Mouse (Mus musculus): ENCODE measurements at regions not wholly inside any gene's neighbourhood (a gene's known extent, or its start where the extent isn't known, plus 50 kb on each side); places are given as distances from the start of the nearest gene placed in this dataset.

DNA sequence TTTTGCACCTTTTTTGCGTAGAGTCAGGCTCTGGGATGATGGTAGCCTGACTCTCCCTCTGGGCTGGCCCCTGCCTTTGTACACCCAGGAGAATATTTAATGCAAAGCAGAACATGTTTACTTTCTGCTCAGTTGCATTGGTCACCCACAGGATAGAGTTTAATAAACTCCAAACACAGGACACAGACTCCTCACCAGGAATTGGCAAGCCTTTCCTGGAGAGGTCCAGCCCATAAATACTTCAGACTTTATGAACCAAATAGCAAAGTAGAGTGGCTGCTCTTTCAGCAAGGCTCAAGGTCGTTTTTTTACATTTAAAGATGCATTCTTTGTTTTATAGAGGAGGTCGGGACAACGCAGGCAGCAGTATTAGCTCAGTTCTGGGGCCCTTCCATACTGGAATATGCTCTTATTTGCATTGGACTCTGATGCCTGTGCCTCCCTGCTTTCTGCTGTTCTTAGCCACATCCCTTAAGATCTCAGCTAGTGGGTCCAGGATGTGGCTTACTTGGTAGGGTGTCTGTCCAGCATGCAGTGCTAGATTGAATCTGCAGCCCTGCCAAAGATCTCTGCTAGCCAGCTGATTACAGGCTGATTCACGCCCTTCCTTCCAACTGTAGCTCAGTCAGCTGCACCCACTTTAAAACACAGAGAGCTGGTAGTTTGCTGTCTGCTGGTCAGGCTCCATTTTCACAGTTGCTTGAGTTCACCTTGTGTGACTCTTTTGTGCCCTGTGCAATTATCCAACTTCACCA lies 182.4 kb upstream of the F930015N05Rik start:
- DNase-seq (no peak), ATAC-seq (no peak)
- H3K4me3 ChIP-seq (ENCODE audit: low read depth, low read length) = no peak overlapping the region
- H3K36me3 ChIP-seq (ENCODE audit: insufficient read depth) = no peaks in the 10 kb centered on the region
- no peaks in the 10 kb centered on the region for H3K9me3 ChIP-seq (ENCODE audit: low read length)
- no peak overlapping the region for H3K9ac ChIP-seq
- WGBS = 56% methylated on average over 5 of the region's 5 CpGs
- no peak for TF ChIP-seq CTCF (IDR thresholded peaks at IDR 0.05; ENCODE audit: low read depth)
- no peak overlapping the region for H3K4me2 ChIP-seq (ENCODE audit: low read depth)
- H3K27me3 ChIP-seq (ENCODE audit: insufficient read depth, low read length) = no peaks in the 10 kb centered on the region
- no peaks in the 10 kb centered on the region for H3K4me1 ChIP-seq (ENCODE audit: insufficient read depth)
- no peak overlapping the region for H3K27ac ChIP-seq (ENCODE audit: low read depth, low read length)

DNA sequence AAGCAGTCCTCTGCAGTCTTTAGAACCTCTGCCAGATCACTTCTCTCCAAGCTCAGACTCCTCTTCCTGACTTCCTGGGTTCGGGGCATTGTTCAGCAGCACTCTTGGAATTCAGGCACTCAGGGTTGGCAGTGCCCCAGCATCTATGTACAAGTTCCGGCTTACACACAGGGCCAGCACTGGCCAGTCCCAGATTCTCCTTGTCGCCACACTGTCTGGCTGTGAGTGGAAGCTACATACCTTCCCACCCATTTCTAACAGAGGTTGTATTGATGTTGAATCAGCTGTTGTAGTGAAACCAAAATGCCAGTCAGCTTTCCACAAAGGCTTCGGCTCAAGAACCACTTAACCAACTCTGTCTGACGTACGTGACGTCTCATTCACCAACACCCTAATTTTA lies 190.7 kb upstream of the F930015N05Rik start:
- no peak overlapping the region for H3K4me3 ChIP-seq (ENCODE audit: low read depth, low read length)
- DNase-seq = peak; percentile 13
- H3K27me3 ChIP-seq (ENCODE audit: insufficient read depth, low read length) = no peaks in the 10 kb centered on the region
- no peak for ATAC-seq
- H3K36me3 ChIP-seq (ENCODE audit: insufficient read depth) = no peaks in the 10 kb centered on the region
- H3K27ac ChIP-seq (ENCODE audit: low read depth, low read length) = no peak overlapping the region
- 74% methylated on average over 7 of the region's 7 CpGs for WGBS
- H3K9me3 ChIP-seq (ENCODE audit: low read length) = no peaks in the 10 kb centered on the region
- no peak overlapping the region for H3K4me2 ChIP-seq (ENCODE audit: low read depth)
- H3K4me1 ChIP-seq (ENCODE audit: insufficient read depth) = no peaks in the 10 kb centered on the region
- TF ChIP-seq CTCF (IDR thresholded peaks at IDR 0.05; ENCODE audit: low read depth) = no peak
- no peak overlapping the region for H3K9ac ChIP-seq

DNA sequence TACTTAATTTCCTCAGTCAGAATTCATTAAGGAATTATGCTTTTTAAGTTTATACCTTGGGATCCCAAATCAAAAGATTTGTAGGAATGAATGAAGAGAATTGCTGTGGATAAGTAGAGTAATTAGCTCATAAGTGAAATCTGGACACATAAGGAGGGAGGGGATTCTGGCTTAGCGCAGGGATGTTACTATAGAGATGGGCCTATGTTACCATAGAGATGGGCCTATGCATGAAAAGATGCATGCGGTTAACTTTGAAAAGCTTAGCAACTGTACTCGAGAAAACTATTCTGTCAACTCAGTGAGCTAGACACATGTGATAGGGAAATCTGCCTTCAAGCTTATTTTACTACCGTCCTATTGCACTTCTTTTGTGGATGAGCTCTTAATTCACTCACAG lies 204.5 kb upstream of the F930015N05Rik start:
- H3K9ac ChIP-seq = no peak overlapping the region
- TF ChIP-seq CTCF (IDR thresholded peaks at IDR 0.05; ENCODE audit: low read depth) = no peak
- ATAC-seq (peak; percentile 98), DNase-seq (peak; percentile 75)
- no peaks in the 10 kb centered on the region for H3K36me3 ChIP-seq (ENCODE audit: insufficient read depth)
- 18% methylated on average over 4 of the region's 4 CpGs for WGBS
- H3K4me2 ChIP-seq (ENCODE audit: low read depth) = no peak overlapping the region
- H3K9me3 ChIP-seq (ENCODE audit: low read length) = no peaks in the 10 kb centered on the region
- H3K4me1 ChIP-seq (ENCODE audit: insufficient read depth) = peaks cover 4% of the 10 kb centered on the region; the same call in 1 of the 2 replicates
- peak overlapping the region; percentile 16; the same call in 1 of the 2 replicates for H3K27ac ChIP-seq (ENCODE audit: low read depth, low read length)
- no peaks in the 10 kb centered on the region for H3K27me3 ChIP-seq (ENCODE audit: insufficient read depth, low read length)
- no peak overlapping the region for H3K4me3 ChIP-seq (ENCODE audit: low read depth, low read length)

DNA sequence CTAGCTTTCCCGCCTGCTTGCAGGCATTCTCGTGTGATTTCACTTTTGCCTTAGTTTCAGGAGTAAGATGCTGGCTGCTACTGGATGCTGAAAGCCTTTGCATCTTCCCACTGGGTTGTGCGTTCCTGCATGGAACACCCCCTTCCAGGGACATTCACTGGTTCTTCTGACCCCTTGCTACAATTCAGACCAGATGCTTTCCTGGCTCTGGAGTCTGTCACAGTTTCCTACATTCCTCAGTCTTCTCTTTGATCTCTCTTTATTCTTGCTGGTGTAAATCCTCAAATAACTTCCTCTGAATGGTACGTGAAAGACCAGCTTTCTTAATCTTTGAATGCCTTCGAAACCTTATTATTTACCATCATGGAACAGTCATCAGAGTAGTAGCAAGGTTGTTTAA lies 206.7 kb upstream of the F930015N05Rik start:
- Histone ChIP-seq H3K4me1 (ENCODE audit: insufficient read depth) (peaks cover 4% of the 10 kb centered on the region; the same call in 1 of the 2 replicates), H3K4me3 (ENCODE audit: low read depth, low read length) (no peak overlapping the region), H3K9me3 (ENCODE audit: low read length) (no peaks in the 10 kb centered on the region), H3K36me3 (ENCODE audit: insufficient read depth) (no peaks in the 10 kb centered on the region), H3K27ac (ENCODE audit: low read depth, low read length) (no peak overlapping the region), H3K27me3 (ENCODE audit: insufficient read depth, low read length) (no peaks in the 10 kb centered on the region), H3K4me2 (ENCODE audit: low read depth) (no peak overlapping the region), H3K9ac (no peak overlapping the region)
- DNase-seq (no peak), ATAC-seq (no peak)
- no peak for TF ChIP-seq CTCF (IDR thresholded peaks at IDR 0.05; ENCODE audit: low read depth)
- 64% methylated on average over 5 of the region's 5 CpGs for WGBS

DNA sequence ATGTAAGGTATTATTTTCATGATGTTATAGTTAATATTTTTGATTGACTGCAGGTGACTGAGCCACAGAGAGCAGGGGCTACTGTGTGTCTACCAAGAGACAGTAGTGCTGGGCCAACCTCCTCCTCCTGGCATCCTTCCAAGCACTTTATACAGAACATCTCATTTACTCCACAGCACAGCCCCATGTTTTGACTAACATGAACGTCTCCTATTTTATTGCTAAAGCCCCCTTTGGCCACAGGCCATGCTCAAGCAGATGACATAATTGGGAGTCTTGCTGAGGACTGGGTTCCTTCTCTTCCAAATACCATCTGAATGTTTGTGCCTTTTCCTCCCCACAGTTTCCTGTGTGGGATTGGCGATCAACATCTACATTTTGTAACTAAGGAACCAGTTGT lies 211.5 kb upstream of the F930015N05Rik start:
- no peak for TF ChIP-seq CTCF (IDR thresholded peaks at IDR 0.05; ENCODE audit: low read depth)
- peak; percentile 40 for ATAC-seq

DNA sequence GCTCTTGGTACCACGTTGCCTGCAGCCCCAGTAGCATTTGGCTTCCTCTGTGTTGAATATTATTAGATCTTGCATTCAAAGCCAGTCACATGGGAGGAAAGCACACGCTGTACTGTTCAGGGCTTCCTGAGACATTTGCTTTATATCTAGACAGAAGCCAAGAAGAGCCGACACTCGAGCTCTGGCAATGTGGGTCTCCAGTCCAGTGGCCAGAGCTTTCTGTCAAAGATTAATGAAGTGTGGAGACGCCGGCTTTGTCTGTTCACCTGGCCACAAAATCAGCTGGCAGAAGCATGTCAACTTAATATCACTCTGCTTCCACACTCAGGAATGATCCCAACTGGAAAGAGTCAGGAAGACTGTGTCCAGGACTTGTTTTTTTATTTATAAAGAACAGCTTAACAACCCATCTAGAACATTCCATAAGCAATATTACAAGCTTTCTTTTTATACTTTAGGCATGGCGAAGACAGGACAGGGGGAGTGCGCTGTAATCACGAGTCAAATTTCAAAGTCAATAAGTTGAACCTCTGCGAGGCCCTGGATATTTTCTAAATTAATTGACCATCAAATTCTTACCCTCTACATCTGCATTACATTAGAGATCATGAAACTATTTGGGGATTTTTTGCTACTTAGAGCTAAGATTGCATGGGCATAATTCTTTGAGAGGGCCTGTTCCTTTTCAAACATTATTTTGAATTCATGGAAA lies 214.3 kb upstream of the F930015N05Rik start:
- TF ChIP-seq CTCF (IDR thresholded peaks at IDR 0.05; ENCODE audit: low read depth) = no peak
- H3K4me2 ChIP-seq (ENCODE audit: low read depth) = no peak overlapping the region
- no peaks in the 10 kb centered on the region for H3K27me3 ChIP-seq (ENCODE audit: insufficient read depth, low read length)
- 75% methylated on average over 10 of the region's 10 CpGs for WGBS
- DNase-seq (no peak), ATAC-seq (no peak)
- H3K9me3 ChIP-seq (ENCODE audit: low read length) = no peaks in the 10 kb centered on the region
- no peak overlapping the region for H3K4me3 ChIP-seq (ENCODE audit: low read depth, low read length)
- no peaks in the 10 kb centered on the region for H3K4me1 ChIP-seq (ENCODE audit: insufficient read depth)
- H3K27ac ChIP-seq (ENCODE audit: low read depth, low read length) = no peak overlapping the region
- H3K36me3 ChIP-seq (ENCODE audit: insufficient read depth) = no peaks in the 10 kb centered on the region
- no peak overlapping the region for H3K9ac ChIP-seq

More for the DNA sequence above, 211.5 kb upstream of the F930015N05Rik start:
- no peak overlapping the region for H3K27ac ChIP-seq (ENCODE audit: low read depth, low read length)
- H3K4me2 ChIP-seq (ENCODE audit: low read depth) = no peak overlapping the region
- no peak overlapping the region for H3K4me3 ChIP-seq (ENCODE audit: low read depth, low read length)
- H3K9me3 ChIP-seq (ENCODE audit: low read length) = no peaks in the 10 kb centered on the region
- DNase-seq = peak; percentile 52
- H3K9ac ChIP-seq = no peak overlapping the region
- H3K36me3 ChIP-seq (ENCODE audit: insufficient read depth) = no peaks in the 10 kb centered on the region
- no peaks in the 10 kb centered on the region for H3K4me1 ChIP-seq (ENCODE audit: insufficient read depth)
- H3K27me3 ChIP-seq (ENCODE audit: insufficient read depth, low read length) = no peaks in the 10 kb centered on the region
- WGBS = 20% methylated on average over 2 of the region's 2 CpGs

DNA sequence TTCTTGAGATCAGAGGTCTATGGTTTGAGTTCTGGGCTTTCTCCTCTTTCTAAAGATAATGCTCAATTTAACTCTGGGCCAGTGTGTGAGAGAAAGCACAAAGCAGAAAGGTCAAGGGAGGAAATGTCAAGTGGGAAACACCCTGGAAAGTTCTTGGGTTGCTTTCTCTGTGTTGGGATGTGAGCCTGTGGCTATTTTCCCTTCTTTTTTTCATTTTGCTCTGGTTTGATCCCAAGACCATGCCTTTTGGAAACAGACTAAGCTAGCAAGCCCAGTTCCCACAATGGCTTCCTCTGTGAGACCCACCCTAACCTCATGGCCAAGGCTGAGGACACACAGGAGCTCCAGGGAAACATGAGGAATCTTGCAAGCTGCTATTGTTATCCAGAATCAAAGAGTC lies 216.4 kb upstream of the F930015N05Rik start:
- no peak for TF ChIP-seq CTCF (IDR thresholded peaks at IDR 0.05; ENCODE audit: low read depth)
- Histone ChIP-seq H3K9me3 (ENCODE audit: low read length) (no peaks in the 10 kb centered on the region), H3K9ac (no peak overlapping the region), H3K4me1 (ENCODE audit: insufficient read depth) (no peaks in the 10 kb centered on the region), H3K4me3 (ENCODE audit: low read depth, low read length) (no peak overlapping the region), H3K27me3 (ENCODE audit: insufficient read depth, low read length) (no peaks in the 10 kb centered on the region), H3K36me3 (ENCODE audit: insufficient read depth) (no peaks in the 10 kb centered on the region), H3K4me2 (ENCODE audit: low read depth) (no peak overlapping the region), H3K27ac (ENCODE audit: low read depth, low read length) (no peak overlapping the region)
- no peak for DNase-seq
- no peak for ATAC-seq
